Mouse (Mus musculus): Measurements from ENCODE around the gene Hdac9. TPM values are rescaled to one million over a fixed set of nuclear protein-coding genes. Genes with fewer than 3 reads are reported as not detected.

Gene Hdac9
- total RNA-seq, 2 experiments from 2014 or later, result 53.9 to 60.0 TPM

DNA sequence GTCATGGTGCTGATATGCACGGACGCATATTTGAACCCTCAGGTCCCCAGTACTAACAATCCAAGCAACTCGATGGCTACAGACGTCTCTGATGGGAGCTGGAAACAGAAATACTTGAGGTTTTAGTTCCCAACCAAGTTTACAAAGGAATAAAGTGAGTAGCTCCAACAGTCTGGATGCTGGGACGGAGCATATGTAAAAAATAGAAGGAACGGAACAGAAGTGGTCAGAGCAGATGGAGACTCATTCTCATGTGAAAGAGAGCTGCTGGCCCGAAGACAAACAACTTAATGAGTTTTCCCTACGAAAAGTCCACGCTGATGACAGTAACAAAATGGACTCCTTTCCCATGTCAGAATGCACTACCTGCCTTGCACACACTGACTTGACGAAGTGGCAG is 518.3 kb downstream of the Hdac9 start:
- DNase-seq (ENCODE audit: low spot score in 2 of 2), result no peak

DNA sequence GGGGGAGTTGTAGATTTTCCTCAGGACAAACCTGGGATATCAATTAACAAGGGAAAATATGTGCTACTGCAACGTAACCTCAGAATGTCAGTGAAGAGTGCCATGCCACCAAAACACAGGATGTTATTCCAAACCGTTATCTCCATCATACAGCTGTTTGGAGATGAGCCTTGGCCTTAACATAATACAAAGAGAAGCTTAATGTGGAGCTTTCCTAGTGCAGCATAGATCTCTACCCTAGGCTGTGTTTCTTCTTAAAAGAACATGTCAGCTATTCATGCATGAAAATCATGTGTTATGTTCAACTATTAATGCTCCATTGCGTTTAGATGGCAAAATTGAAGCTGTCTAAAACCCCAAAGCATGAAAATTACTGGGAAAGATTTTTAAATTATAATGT is 522.6 kb downstream of the Hdac9 start:
- no peak for DNase-seq (ENCODE audit: low spot score in 2 of 2)

DNA sequence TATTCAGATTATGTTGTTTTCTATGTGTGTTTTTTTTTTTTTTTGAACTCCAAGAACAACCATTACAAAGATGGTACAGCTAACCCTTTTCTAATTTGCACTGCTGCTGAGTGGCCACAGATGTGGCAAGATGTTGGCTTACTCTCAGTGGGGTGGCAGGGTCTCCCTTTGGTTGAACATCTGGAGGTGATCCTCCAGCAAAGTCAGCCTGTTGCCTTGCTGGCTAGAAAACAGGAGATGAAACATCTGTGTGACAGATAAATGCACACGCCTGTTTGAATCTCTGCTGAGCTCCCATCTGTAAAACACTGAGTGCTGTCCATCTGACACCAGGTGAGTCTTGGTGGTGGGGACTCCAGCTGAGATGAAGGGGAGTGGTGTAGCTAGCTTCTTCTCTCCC is 537.2 kb downstream of the Hdac9 start:
- DNase-seq (ENCODE audit: low spot score in 2 of 2), result no peak

GRCm38 (mm10) chr12:34378637-34379036 is 538.3 kb downstream of the Hdac9 start:
- DNase-seq (ENCODE audit: low spot score in 2 of 2), result no peak

- no peak for DNase-seq (ENCODE audit: low spot score in 2 of 2)
These were observed 565.0 kb downstream of the Hdac9 start for GRCm38 (mm10) chr12:34351906-34352305.

DNA sequence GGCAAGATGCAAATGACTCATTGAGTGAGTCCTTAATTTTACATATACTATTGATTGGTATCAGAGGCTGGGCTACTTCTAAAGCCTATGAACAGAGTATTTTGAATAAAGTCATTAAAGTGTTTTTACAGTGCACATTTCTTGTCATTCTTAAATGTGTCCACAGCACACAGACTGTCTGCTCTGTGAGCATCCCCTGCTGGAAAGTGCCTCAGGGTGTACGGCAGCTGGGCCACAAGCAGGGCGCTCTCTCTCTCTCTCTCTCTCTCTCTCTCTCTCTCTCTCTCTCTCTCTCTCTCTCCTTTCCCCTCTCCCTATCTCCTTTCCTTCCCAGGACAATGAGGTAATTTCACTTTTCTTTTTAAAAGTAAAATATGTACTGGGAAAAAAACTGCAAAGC is 569.4 kb downstream of the Hdac9 start:
- no peak for DNase-seq (ENCODE audit: low spot score in 2 of 2)

GRCm38 (mm10) chr12:34342761-34343160 is 574.1 kb downstream of the Hdac9 start:
- DNase-seq (ENCODE audit: low spot score in 2 of 2), result no peak

DNA sequence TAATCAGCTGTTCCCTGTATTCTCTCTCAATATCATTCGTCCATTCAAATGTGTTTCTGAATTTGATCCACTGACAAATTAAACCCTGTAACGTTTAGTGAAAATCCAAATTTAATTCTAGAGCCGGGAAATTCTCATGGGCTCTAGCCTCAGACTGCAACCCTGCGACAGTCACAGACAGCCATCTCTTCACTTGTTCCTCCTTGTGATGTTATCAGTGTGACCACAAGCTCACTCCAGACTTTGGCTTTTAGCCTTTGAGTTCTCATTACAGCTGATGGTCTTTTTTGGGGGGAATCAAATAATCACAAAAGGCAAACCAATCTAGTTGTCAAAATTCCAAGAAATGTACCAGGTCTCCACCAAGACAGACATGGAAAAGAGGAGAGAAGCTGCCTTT is 578.0 kb downstream of the Hdac9 start:
- DNase-seq (ENCODE audit: low spot score in 2 of 2), result no peak

- no peak for DNase-seq (ENCODE audit: low spot score in 2 of 2)
These were observed 582.3 kb downstream of the Hdac9 start for GRCm38 (mm10) chr12:34334455-34335084.

- no peak for DNase-seq (ENCODE audit: low spot score in 2 of 2)
These were observed 584.0 kb downstream of the Hdac9 start for GRCm38 (mm10) chr12:34332884-34333283.

- no peak for DNase-seq (ENCODE audit: low spot score in 2 of 2)
These were observed 589.8 kb downstream of the Hdac9 start for GRCm38 (mm10) chr12:34327111-34327510.

DNA sequence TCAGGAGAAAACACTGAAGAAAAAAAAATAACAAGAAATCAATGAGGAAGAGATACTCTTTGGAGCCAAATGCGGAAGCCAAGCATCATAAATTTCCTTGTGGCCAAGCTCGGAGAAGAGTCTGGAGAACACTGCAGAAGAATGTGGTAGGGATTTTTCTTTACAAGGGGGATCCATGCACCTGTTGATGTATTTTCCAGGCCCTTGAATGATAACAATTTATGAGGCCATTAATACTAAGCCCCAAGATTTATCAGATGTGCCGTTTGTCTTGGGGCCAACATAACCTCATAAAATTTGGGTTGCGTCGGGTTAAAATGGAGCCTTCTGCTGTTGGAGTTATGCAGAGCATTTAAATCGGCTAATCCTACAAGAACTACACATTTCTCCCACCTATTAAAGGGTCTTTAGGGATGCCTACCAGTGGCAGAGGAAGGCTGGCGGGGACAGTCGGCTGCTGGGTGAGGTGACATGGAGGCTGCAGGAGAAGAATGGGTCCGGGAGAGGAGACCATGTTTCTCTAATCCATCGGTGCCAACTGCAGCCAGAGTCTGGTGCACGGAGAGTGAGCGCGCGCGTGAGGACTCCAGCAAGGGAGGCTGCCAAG is 604.7 kb downstream of the Hdac9 start:
- DNase-seq (ENCODE audit: low spot score in 2 of 2), result no peak

DNA sequence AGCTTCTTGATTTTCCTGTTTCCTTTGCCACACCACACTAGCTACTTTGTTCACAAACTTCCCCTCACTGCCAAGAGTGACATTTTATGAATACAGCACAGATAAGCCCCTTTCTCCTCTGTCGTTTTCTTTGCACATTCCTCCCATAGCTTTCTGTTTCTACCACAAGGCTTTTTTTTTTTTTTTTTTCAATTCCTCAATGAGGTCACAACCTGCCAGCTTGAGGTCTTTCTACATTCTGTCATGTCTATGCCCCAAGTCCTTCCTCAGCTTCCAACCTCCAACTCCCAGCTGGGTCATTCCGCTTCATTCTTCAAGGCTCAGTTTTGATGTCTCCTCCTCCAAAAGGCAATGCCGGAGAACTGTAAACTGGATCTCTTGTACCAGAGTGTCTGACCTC is 611.4 kb downstream of the Hdac9 start:
- no peak for DNase-seq (ENCODE audit: low spot score in 2 of 2)

- no peak for DNase-seq (ENCODE audit: low spot score in 2 of 2)
These were observed 624.5 kb downstream of the Hdac9 start for GRCm38 (mm10) chr12:34292346-34292745.

- DNase-seq (ENCODE audit: low spot score in 2 of 2), result no peak
These were observed 629.7 kb downstream of the Hdac9 start for GRCm38 (mm10) chr12:34287218-34287617.

DNA sequence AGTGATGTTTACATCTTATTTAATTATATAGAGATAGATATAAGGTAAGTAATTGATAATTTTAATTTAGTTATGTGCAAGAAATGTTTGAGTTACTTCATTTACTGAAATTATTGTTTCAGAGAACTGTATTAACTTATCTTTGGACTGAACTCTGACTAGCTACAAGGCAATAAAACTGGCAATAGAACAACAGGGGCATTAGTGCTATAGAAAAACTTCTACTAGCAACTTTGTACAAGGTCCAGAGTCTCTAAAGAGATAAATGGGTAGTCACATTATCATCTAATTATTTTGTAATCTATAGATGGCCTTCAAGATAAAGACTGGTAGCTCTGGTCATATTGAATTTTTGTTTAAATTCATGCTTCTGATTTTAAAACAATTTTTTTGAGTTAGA is 632.0 kb downstream of the Hdac9 start:
- DNase-seq (ENCODE audit: low spot score in 2 of 2), result no peak

GRCm38 (mm10) chr12:34284396-34284795 is 632.5 kb downstream of the Hdac9 start:
- DNase-seq (ENCODE audit: low spot score in 2 of 2), result no peak

DNA sequence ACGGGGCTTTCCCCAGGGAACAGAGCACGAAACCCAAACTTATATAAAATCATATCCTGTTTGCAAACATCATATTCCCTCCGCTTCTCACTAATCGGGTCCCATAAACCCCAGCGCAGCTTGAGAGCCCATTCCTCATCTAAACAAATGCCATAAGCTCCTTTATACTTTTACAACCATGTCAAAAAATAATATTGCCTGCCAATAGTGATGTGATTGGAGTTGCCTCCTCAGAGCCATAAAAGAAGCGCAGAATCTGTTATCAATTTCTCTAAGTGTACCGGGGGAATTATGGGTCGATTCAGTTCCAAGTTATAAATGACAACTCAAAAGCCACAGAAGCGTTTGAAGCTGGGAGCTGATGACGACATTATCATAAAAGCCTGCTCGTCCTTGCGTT is 638.1 kb downstream of the Hdac9 start:
- no peak for DNase-seq (ENCODE audit: low spot score in 2 of 2)

DNA sequence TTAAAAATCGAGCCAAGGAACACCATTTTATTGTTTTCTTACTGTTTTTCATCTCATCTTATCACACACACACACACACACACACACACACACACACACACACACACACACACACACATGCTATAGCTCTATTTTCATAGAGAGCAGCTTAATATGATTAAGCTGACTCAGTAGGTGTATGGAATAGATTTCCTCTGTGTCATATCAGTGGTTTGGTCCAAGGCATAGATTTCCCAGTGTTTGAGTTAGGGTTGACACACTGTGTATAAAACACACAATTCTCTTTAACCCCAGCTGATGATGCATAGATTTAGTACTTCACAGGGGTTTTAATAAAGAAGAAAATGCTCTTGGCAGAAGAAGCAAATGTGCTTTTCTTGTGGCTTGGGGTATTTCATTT is 643.1 kb downstream of the Hdac9 start:
- no peak for DNase-seq (ENCODE audit: low spot score in 2 of 2)

DNA sequence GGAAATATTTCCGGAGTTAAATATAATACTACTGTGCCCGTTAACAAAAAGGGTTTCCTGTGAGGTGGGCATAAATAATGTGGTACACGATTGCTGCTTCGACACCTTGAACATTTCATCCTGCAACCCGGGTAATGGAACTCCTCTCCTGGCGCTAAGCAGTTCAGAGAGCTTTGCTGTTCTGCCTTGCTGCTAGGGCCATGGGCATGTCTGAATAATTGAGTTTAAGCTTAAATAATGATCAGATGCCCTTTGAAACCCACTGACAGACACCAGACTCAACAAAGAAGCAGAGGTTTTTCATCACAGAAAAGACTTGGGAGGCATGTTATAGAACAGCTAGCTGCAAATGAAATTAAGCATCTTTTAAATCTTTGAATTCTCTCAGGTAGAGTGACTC is 646.8 kb downstream of the Hdac9 start:
- no peak for DNase-seq (ENCODE audit: low spot score in 2 of 2)

DNA sequence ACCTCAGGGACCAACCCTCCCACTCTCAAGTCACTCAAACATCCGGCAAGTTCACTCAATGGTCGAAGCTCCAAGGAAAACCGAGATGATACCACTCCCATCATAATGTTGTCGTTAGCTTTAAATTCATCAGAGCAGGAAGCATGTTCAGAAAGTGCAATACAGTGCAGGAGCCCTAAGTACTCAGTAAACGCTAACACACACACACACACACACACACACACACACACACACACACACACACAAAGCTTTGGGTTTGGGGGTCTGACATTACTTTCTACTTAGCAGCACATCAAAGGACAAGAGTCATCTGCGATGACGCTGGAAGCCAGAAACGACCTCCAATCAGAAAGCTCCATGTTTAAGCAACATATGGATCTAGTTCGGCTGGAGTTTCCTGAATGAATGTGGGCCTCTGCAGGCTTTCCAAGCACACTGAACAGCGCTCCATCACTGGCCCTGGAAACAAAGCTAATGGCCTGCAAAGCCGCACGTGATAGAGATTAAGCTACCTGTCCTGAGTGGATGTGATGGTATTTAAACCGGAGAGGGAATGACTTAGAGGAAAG is 647.3 kb downstream of the Hdac9 start:
- DNase-seq (ENCODE audit: low spot score in 2 of 2), result no peak

DNA sequence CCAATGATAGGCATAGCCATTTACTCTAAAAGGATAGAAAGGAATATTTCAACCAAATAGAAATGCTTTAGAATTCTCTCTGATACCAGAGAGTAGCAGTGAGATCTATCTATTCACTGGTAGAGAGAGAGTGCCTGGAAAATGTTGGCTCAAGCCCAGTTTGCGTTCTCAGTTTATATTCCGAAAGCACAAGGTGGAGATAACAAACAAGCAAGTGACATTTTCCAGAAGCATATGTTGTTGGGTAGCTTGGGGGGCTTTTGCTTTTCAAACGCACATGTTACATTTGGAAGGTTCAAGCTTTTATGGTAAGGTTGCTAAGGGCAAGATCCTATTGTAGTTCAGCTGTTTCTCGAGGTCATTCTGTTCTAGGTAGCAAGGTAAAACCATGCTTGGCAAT is 657.2 kb downstream of the Hdac9 start:
- DNase-seq (ENCODE audit: low spot score in 2 of 2), result no peak

- no peak for DNase-seq (ENCODE audit: low spot score in 2 of 2)
These were observed 667.7 kb downstream of the Hdac9 start for GRCm38 (mm10) chr12:34249160-34249559.

All from layer of hippocampus, postnatal 10 days (tissue).